24 mouse cellular contexts compared by ENCODE assay signal in the genomic region with DNA sequence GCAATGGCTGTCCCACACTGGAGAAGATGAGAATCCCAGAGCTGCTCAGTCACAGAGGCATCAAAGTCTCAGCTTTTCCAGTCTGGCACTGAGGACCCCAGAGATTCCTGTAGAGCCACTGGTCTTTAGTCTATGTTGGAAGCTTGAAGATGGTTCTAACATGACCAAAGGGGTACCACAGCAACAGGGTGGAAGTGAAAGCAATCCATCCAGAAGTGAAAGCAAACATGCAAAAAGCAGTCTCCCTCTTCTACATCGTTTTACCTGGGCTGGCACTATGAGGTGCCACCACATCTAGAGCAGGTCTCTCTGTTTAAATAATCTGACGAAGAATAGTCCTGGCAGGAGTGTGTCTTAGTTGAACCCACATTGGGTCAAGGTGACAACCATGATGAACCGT. TPM values are rescaled to one million over a fixed set of nuclear protein-coding genes. Genes with fewer than 3 reads are reported as not detected.
DNase-seq lines count a peak whose midpoint lies in the region; ATAC-seq and TF ChIP-seq lines count a peak whose summit lies in the region.
"Had no signal": no experiment of that assay in that cellular context is flagged by ENCODE, and none has a peak within 500 bp of the region (broad histone marks: within the 10 kb centered on the region; RNA-seq: fewer than 3 reads in every experiment).

No protein-coding gene starts in this region.

- peaks cover 3% of the 10 kb centered on the region in 2 experiments; a peak in 3 of 4 replicates for H3K27me3 ChIP-seq in MEL (ENCODE audit: control insufficient read depth in 1 of 2, insufficient read depth in 2 of 2, low read length in 2 of 2)
- H3K27me3 ChIP-seq in heart, embryonic 12.5 days (replicated peaks), result no peaks in the 10 kb centered on the region
- H3K27me3 ChIP-seq: embryonic facial prominence, embryonic 12.5 days; forebrain, embryonic 13.5 days; forebrain, embryonic 15.5 days had no signal

- H3K9me3 ChIP-seq in MEL (replicated peaks; ENCODE audit: insufficient read depth, low read length), result no peaks in the 10 kb centered on the region
- no peaks in the 10 kb centered on the region for H3K9me3 ChIP-seq in heart, embryonic 12.5 days (replicated peaks)
- H3K9me3 ChIP-seq: embryonic facial prominence, embryonic 10.5 days; embryonic facial prominence, embryonic 12.5 days; forebrain, embryonic 13.5 days; forebrain, embryonic 15.5 days; G1E had no signal

- peak; percentile 47; the same call in 1 of the 2 replicates for ATAC-seq in megakaryocyte, adult 5-6 weeks (ENCODE audit: poor library complexity, severe bottlenecking)
- ATAC-seq in heart, embryonic 12.5 days (ENCODE audit: insufficient number of reproducible peaks, low FRiP score), result no peak
- ATAC-seq: forebrain, embryonic 13.5 days; forebrain, embryonic 15.5 days; forebrain, postnatal 0 days had no signal

- TF ChIP-seq RAD21 in MEL (IDR thresholded peaks at IDR 0.05; ENCODE audit: low read depth, low read length), result no peak

- no peaks in the 10 kb centered on the region for H3K79me2 ChIP-seq in MEL (ENCODE audit: control insufficient read depth, insufficient read depth, low read length, poor library complexity)

- no peak for TF ChIP-seq CTCF in MEL (IDR thresholded peaks at IDR 0.05 in 2 of 3, conservative IDR thresholded peaks at IDR 0.05 in 1 of 3; ENCODE audit: control insufficient read depth in 1 of 3, insufficient read depth in 1 of 3, low read depth in 2 of 3, low read length in 3 of 3, poor library complexity in 1 of 3, severe bottlenecking in 1 of 3)

- no peak for TF ChIP-seq POLR2A in MEL (IDR thresholded peaks at IDR 0.05; ENCODE audit: control insufficient read depth in 1 of 2, insufficient read depth in 1 of 2, low read depth in 1 of 2, low read length in 2 of 2, poor library complexity in 1 of 2)

- no peak for TF ChIP-seq EP300 in MEL (IDR thresholded peaks at IDR 0.05; ENCODE audit: low read depth in 1 of 2, low read length in 2 of 2)

- H3K27ac ChIP-seq in MEL (ENCODE audit: control insufficient read depth, low read depth, low read length), result no peak overlapping the region
- no peak overlapping the region for H3K27ac ChIP-seq in heart, embryonic 12.5 days (ENCODE audit: poor library complexity, severe bottlenecking)
- H3K27ac ChIP-seq: embryonic facial prominence, embryonic 10.5 days; embryonic facial prominence, embryonic 12.5 days; forebrain, embryonic 13.5 days; forebrain, embryonic 15.5 days had no signal

- H3K4me2 ChIP-seq in heart, embryonic 12.5 days, result no peak overlapping the region
- H3K4me2 ChIP-seq: embryonic facial prominence, embryonic 12.5 days; forebrain, embryonic 13.5 days; forebrain, embryonic 15.5 days had no signal

- no peak overlapping the region for H3K4me3 ChIP-seq in MEL (ENCODE audit: control insufficient read depth in 1 of 2, insufficient read depth in 1 of 2, low read depth in 2 of 2, low read length in 2 of 2)
- H3K4me3 ChIP-seq in heart, embryonic 12.5 days, result no peak overlapping the region
- H3K4me3 ChIP-seq: embryonic facial prominence, embryonic 10.5 days; embryonic facial prominence, embryonic 12.5 days; forebrain, embryonic 13.5 days; forebrain, embryonic 15.5 days had no signal

- WGBS in heart, embryonic 12.5 days, result 75% methylated on average over 3 of the region's 3 CpGs

- H3K36me3 ChIP-seq in MEL (ENCODE audit: control insufficient read depth in 1 of 2, insufficient read depth in 2 of 2, low read length in 2 of 2), result no peaks in the 10 kb centered on the region
- H3K36me3 ChIP-seq in heart, embryonic 12.5 days, result no peaks in the 10 kb centered on the region
- H3K36me3 ChIP-seq: embryonic facial prominence, embryonic 10.5 days; embryonic facial prominence, embryonic 12.5 days; forebrain, embryonic 15.5 days; G1E had no signal

- H3K9ac ChIP-seq in MEL (ENCODE audit: control insufficient read depth, low read depth, low read length, poor library complexity, severe bottlenecking), result no peak overlapping the region
- no peak overlapping the region for H3K9ac ChIP-seq in heart, embryonic 12.5 days
- H3K9ac ChIP-seq: embryonic facial prominence, embryonic 12.5 days; forebrain, embryonic 13.5 days; forebrain, embryonic 15.5 days; forebrain, postnatal 0 days had no signal

- DNase-seq in A20 (ENCODE audit: low read depth, low spot score) (peak; percentile 18), MEL (ENCODE audit: low read depth, low spot score) (peak; percentile 0), adipocyte (ENCODE audit: low spot score) (no peak)
- no peak for DNase-seq in thymus, postnatal 36 days
- DNase-seq: adrenal gland, adult 8-10 months; adrenal gland, postnatal 14 days; adrenal gland, postnatal 36 days; cerebellum, adult 11-12 months; cerebellum, adult 2 months; cerebellum, adult 9-10 months; cerebellum, postnatal 10 days; cerebellum, postnatal 25 days; forebrain, postnatal 0 days had no signal

- H3K4me1 ChIP-seq in MEL (ENCODE audit: control insufficient read depth in 1 of 2, insufficient read depth in 2 of 2, low read length in 2 of 2), result no peaks in the 10 kb centered on the region
- peaks cover 5% of the 10 kb centered on the region for H3K4me1 ChIP-seq in heart, embryonic 12.5 days (replicated peaks)
- H3K4me1 ChIP-seq: embryonic facial prominence, embryonic 12.5 days had no signal

TF ChIP-seq in MEL, 35 proteins besides CTCF, POLR2A, EP300 and RAD21:
- TF ChIP-seq CHD2 (IDR thresholded peaks at IDR 0.05; ENCODE audit: low read length), result no peak
- no peak for TF ChIP-seq SIN3A (IDR thresholded peaks at IDR 0.05; ENCODE audit: low read length)
- no peak for TF ChIP-seq TCF12 (IDR thresholded peaks at IDR 0.05; ENCODE audit: low read depth, low read length)
- no peak for TF ChIP-seq USF2 (IDR thresholded peaks at IDR 0.05; ENCODE audit: borderline replicate concordance in 1 of 2, insufficient read depth in 1 of 2, low read depth in 1 of 2, low read length in 2 of 2)
- no peak for TF ChIP-seq USF1 (IDR thresholded peaks at IDR 0.05; ENCODE audit: low read depth, low read length)
- TF ChIP-seq ZMIZ1 (IDR thresholded peaks at IDR 0.05; ENCODE audit: low read depth, low read length), result no peak
- no peak for TF ChIP-seq KAT2A (conservative IDR thresholded peaks at IDR 0.05; ENCODE audit: low read depth, low read length)

RNA-seq across cellular contexts. Expression of gene Arhgef40, which starts 5.3 kb away (rescaled TPM):
- total RNA-seq in MEL (2012; rRNA removed), result 6.4 and 9.9 TPM in 2 replicates
- polyA plus RNA-seq in MEL (2012; ENCODE audit: insufficient read depth in 1 of 2, insufficient read length in 2 of 2, low read depth in 1 of 2, low replicate concordance in 2 of 2, missing spikeins in 1 of 2), result 100 to 1,000 TPM in 1 of 2 experiments, 10 to 100 TPM in 1; 37.5 to 150 TPM
- total RNA-seq in megakaryocyte, adult 5-6 weeks (2015), result 1.7 and 2.6 TPM in 2 replicates
- 2.2 and 5.1 TPM in 2 replicates for total RNA-seq in megakaryocyte, adult 5-6 weeks (2017)
- 104 and 111 TPM in 2 replicates for polyA plus RNA-seq in heart, embryonic 12.5 days (2016; fragmentation: Nextera tagmentation; extraction: Ambion mirVana)

RNA-seq across cellular contexts. Expression of gene Tmem253, which starts 36.2 kb away (rescaled TPM):
- 0.39 and 0.46 TPM in 2 replicates for total RNA-seq in MEL (2012; rRNA removed)
- 1 to 10 TPM in 1 of 2 experiments, not detected in 1; 3.6 TPM for polyA plus RNA-seq in MEL (2012; ENCODE audit: insufficient read depth in 1 of 2, insufficient read length in 2 of 2, low read depth in 1 of 2, low replicate concordance in 2 of 2, missing spikeins in 1 of 2)
- not detected in 2 replicates for total RNA-seq in megakaryocyte, adult 5-6 weeks (2015)
- not detected in 2 replicates for total RNA-seq in megakaryocyte, adult 5-6 weeks (2017)
- polyA plus RNA-seq in heart, embryonic 12.5 days (2016; fragmentation: Nextera tagmentation; extraction: Ambion mirVana), result 0.50 and 0.80 TPM in 2 replicates

RNA-seq across cellular contexts. Expression of gene Zfp219, which starts 41.3 kb away (rescaled TPM):
- 32.1 and 36.3 TPM in 2 replicates for total RNA-seq in MEL (2012; rRNA removed)
- polyA plus RNA-seq in MEL (2012; ENCODE audit: insufficient read depth in 1 of 2, insufficient read length in 2 of 2, low read depth in 1 of 2, low replicate concordance in 2 of 2, missing spikeins in 1 of 2), result 10 to 100 TPM in 1 of 2 experiments, not detected in 1; 46.9 TPM
- 3.7 and 4.4 TPM in 2 replicates for total RNA-seq in megakaryocyte, adult 5-6 weeks (2015)
- 4.7 and 5.1 TPM in 2 replicates for total RNA-seq in megakaryocyte, adult 5-6 weeks (2017)
- polyA plus RNA-seq in heart, embryonic 12.5 days (2016; fragmentation: Nextera tagmentation; extraction: Ambion mirVana), result 21.5 and 23.6 TPM in 2 replicates

RNA-seq across cellular contexts. Expression of gene Rnase13, which starts 56.7 kb away (rescaled TPM):
- not detected in 2 replicates for total RNA-seq in MEL (2012; rRNA removed)
- polyA plus RNA-seq in MEL (2012; ENCODE audit: insufficient read depth in 1 of 2, insufficient read length in 2 of 2, low read depth in 1 of 2, low replicate concordance in 2 of 2, missing spikeins in 1 of 2), result not detected
- total RNA-seq in megakaryocyte, adult 5-6 weeks (2015), result not detected in 2 replicates
- not detected in 2 replicates for total RNA-seq in megakaryocyte, adult 5-6 weeks (2017)
- not detected in 2 replicates for polyA plus RNA-seq in heart, embryonic 12.5 days (2016; fragmentation: Nextera tagmentation; extraction: Ambion mirVana)
- total RNA-seq: adrenal gland, adult 18-20 months; adrenal gland, adult 8-10 months; adrenal gland, postnatal 14 days; adrenal gland, postnatal 36 days; forebrain, postnatal 0 days; G1E had no signal
- polyA plus RNA-seq: C2C12; cerebellum, adult 2 months; embryonic facial prominence, embryonic 10.5 days; embryonic facial prominence, embryonic 12.5 days; embryonic facial prominence, embryonic 14.5 days; forebrain, embryonic 11.5 days; forebrain, embryonic 13.5 days; forebrain, embryonic 15.5 days; forebrain, postnatal 0 days; G1E had no signal

Comparison
In these comparisons a context has a peak if more than half of its experiments do, and no peak if none do; other contexts are left out.
1. DNase-seq: peak in A20 (single experiment) and MEL (single experiment); none in thymus, postnatal 36 days (0 of 2) and adipocyte (single experiment).